Mouse (Mus musculus) layer of hippocampus, postnatal 10 days (tissue): ENCODE data around the gene Snta1. TPM values are rescaled to one million over a fixed set of nuclear protein-coding genes. Genes with fewer than 3 reads are reported as not detected.
A peak's percentile ranks its signal among the peaks of the same experiment; 100 is the strongest.

Experiments used
- DNase-seq, 2 experiments: peaks; one replicate each; pipeline ENCODE4 v3.0.0; 2021; ENCODE audit warnings: low spot score in 2 of 2
- total RNA-seq, 2 experiments: library from RNA; stranded (reverse); gene quantifications; 2 replicates each; pipeline ENCODE4 v1.2.3; 2021

Gene Snta1
- total RNA-seq, 2 experiments from 2014 or later, result 40.6 to 41.3 TPM

DNA sequence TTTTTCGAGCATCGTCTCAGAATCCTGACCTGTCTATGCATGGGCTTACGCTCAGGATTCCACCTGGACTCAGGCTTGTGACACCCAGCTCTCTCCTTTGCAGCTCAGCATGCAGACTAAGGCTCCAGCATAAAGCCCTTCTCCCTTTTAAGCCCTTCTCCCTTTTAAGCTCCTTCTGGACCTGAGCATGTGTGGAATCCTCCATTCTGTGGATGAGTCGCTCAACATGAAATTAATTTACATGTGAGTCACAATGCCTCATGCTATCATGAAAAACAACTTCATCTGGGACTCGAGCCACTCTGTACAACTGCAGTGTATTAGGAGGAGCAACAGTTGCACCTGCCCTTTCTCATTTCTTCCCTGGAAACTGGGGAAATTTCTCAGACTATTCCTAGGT is 14.3 kb upstream of the Snta1 start:
- DNase-seq, result no peak

DNA sequence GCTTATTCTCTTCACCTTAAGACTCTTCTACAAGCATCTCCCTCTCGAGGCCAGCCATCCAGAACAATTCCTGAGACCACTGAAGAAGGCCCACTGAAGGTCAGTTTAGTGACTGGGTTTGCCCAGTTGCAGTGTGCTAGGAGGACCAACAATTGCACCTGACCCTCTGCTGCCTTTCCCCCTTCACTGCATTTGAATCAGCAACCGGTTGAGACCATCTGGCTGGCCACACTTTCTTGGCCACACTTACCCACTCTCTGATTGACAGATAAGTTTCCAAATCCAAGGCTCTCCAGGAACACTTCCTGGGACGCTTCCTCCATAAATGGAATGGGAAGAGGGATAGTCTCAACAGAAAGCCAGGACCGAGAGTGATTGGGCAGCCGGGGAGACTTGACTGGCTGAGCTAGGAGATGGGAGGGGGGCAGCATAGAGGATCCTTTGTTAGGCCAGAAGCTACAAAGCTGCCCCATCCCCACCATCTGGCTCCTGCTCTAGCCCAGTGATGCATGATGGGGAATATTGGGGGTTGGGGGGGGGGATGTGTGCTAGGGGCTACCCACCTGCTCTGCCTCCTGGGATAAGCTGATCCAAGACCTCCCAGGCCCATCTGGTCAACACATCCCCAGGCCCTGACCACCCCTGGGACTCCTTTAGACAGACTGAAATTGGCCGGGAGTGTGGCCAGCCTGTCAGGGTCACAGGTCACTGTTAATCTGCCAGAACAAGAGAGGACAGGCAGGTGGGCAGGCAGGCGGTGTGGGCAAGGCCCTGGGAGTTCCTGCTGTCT is 13.2 kb upstream of the Snta1 start:
- DNase-seq, result peak; percentile 55 to 60

DNA sequence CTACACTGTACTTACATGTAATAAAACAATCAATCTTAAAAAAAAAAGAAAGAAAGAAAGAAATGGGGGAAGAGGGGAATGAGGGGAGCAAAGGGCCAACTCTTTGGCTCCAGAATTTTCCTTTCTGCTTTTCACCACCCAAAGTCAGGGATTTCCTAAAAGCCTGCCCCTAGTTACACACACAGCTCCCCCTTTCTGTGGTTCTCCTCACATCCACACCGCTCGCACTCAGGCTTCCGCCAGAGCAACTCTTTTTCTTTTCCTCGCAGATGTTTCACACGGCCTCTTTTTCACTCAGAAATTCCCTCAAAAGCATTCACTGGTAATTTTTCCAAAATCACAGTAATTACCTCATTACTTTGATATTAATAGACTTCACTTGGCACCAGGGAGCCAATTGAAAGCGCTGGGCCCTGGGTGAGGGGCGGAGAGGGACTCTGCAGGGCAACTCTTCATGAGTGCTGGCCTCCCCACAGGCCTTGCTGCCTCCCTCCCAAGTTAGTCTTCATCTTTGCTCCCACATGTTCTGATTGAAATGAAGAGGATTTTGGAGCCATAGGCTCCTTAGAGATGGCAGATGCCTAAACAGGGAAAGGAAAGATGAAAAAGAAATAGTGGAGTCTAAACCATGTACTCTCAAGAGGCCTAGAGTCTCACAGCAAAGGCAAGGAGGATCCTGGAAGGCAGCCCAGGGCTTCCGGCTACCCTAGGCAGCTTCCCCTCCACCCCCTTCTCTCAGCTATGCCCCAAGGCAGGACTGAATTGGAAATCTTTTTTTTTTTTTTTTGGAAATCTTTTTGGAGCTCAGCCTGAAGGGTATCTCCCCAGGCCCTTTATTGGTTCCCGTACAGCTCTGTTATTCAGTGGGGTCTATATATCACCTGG is 12.0 kb upstream of the Snta1 start:
- no peak for DNase-seq

DNA sequence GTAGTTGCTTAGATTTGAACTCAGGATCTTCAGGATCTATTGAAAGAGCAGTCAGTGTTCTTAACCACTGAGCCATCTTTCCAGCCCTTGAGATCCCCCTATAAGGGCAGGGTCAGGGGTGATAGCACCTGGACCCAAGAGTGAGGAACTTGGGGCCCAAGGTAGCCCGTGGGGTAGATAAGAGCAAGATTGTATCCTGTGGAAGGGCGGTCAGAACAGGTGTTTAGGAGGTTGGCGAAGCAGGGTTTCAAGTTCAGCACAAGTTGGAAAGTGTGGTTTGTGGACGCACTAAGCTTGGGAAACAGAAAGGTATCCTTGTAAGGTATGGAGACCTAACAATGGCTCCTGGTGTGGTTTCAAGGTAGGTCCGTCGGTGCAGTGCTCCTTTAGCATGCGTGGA is 10.1 kb upstream of the Snta1 start:
- no peak for DNase-seq

DNA sequence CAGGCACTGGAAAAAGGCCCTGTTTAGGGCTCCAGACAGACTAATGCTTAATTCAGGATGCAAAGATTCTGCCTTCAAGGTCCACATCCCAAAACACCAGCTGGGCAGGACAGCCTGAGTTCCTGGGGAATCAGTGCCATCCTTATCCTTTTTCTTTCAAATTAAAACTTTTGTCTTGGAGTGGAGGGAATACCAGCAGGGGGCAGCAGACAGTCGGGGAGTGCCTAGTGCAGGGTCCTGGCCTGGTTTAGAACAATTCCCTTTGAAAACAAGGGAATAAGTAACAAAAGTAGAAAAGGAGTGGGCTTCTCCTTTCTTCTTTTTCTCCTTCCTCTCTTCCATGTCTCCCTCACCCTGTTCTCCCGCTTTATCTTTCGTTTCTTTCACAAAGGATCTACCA is 9.2 kb upstream of the Snta1 start:
- peak; percentile 84 to 90 for DNase-seq

DNA sequence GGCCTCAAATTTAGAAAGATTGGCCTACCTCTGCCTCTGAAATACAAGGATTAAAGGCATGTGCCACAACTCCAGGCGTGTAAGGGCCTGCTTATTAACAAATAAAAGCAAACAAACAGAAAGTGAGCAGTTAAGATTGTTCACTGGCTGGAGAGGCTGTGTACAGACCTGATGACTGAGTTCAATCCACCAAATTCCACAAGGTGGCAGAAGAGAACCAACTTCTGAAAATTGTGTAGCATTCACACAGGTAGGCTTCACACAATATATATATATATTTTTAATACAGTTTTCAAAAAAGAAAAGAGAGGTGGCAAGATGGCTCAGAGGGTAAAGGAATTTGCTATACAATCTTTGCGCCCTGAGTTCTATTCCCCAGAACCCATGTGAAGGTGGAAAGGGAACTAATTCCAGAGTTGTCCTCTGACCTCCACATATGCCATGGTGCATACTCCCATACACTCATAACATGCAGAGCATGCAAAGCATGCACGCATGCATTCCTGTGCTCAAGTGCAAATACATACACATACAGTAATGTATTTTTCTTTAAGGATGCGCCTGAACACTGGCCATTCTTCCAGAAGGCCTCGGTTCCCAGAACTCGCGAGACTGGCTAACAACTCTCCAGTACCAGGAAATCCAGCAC is 4.2 kb upstream of the Snta1 start:
- peak; percentile 41 to 64 for DNase-seq

DNA sequence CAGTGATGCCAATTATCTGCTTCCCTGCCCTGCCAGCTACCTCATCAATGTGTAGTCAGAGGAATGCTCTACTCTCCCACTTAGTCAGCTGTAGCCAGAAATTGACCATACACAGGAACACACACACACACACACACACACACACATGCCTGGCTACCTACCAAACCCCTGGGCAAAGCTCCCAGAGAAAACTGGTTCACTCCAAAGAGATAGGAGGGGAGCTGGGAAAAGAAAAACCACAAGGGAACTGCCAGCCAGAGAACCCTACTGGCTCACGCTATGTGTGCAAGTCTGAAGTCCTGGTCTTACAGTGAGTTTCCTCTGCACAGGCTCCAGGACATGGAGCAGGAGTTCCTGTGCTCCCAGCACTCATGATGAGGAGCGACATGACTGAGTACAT is 2.5 kb upstream of the Snta1 start:
- DNase-seq, result peak; percentile 69 to 71

DNA sequence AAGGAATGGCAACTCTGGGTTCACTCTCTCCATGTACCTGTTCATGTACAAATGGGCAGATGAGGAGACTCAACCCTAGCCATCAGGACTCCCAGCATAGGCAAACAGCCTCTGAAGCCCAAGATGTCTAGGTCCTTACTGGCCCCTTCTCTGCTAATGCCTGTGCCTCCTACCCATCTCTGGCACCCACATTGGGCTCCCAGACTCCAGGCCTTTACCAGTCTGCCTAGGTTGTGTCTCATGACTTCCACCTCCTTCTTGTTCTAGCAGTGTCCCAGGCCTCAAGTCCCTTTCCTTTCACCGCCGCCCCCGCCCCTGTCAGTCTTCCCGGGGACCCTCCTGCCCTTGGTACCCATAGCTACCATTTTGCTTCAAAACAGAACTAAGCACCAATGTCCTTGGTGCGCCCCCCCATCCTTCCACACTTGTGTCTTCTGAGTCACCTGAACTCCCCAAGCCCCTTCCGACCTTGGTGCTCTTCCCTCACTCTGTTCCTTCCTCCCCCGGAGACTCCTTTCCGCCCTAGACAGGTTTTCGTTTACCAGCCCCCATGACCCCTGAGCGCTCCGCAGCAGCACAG is 746 bp downstream of the Snta1 start:
- DNase-seq, result no peak

DNA sequence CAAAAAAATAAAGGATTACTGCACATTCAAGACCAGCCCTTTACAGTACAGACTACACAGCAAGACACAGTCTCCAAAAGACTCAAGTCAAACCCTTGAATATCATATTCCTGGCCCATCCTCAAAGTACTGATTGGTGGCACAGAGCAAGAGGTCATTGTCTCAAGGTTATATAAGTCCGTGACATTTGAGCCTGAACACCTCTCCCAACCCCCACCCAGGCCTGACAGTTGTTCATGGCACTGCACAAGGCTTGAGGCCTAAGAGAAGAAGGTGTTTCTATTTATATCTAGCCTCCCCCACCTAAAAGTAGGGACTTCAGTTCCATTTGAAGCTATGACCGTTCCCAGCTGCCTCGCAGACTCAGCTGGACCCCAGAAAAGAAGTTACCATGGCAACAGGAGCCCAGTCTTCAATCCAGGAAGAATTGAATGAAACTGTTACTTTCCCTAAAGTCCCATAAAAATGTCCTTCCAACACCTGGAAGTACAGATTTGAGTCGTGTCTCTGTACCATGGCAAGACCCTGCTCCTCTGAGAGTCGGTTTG is 2.4 kb downstream of the Snta1 start:
- no peak for DNase-seq

DNA sequence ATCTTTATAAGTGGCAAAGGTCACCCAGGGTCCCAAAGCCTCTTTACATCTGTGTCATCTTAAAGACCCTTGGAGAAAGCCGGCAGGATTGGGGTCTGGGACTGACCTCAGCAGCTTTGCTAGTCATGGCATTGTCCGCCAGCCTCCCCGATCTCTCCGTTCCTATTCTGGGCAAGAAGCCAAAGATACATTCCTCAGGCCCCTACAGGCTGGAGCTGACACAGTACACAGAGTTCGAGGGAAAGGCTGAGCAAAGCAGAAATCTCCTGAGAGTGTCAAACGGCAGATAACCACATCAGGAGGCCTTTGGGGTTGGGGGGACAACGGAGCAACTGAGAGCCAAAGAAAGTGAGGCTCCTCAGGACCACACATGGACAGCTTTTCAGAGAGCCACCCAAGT is 5.1 kb downstream of the Snta1 start:
- DNase-seq, result no peak

DNA sequence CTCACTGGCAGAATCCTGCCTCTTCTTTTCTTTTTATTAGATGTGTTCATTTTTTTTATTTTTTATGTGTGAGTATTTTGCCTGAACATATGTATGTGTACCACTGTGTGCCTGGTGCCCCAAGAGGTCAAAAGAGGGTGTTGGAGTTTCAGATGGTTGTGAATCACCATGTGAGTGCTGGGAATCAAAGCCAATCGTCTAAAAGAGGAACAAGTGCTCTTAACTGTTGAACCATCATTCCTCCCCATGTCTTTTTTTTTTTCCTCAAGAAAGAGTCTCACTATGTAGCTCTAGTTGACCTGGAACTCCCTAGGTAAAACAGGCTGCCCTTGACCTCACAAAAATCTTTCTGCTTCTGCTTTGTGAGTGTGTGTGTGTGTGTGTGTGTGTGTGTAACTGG is 5.9 kb downstream of the Snta1 start:
- DNase-seq, result no peak

DNA sequence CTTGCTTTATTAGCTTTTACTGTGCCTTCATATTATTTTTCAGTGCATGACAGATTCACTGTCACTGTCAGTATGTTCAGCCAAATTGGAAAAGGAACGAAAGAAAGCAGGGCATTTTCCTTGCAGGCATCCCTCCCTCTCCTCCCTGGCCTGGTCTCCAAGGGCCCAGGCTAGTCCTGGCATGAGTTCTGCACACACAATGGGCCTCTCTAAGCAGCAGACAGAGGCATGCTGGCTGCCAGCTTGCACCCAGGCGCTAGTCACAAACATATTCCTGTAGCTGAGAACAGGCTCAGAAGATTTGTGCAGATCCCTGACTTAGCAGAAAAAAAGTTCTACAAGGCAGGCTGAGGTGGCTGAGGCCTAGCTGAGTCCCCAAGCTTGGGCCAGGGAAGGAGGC is 8.6 kb downstream of the Snta1 start:
- DNase-seq, result peak; percentile 54 to 64

DNA sequence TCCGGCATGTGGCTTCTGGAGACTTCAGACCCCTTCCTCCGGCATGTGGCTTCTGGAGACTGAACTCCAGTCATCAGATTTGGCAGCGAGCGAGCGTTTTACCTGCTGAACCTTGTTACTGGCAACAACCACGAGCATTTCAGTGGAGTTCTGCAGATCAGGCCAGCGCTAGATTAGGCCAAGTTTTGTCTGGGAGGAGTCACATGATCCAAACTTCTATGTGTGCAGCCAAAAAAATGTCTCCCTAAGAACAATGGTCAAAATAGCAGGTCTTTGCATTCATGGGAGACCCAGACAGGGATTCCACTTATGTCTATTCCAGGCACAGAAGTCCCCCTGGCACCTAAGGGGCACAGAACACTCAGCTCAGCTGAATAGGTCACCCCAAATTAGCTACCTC is 9.6 kb downstream of the Snta1 start:
- DNase-seq, result no peak

DNA sequence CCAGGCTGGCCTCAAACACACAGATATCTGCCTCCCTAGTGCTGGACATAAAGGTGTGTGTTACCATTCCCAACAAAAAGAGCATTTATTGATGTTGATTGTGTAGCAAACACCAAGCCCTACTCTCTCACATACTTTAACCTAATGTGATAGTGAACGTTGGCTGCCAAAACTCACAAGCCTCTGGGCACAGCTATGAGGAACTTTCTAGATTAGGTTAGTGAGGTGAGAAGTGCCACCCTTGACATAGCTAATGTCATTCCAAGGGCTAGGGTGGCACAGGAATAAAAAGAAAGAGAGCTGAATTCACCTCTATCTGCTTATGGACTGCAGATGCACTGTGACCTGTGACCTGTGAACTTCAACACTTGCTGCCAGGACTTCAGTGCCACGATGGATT is 11.4 kb downstream of the Snta1 start:
- no peak for DNase-seq

DNA sequence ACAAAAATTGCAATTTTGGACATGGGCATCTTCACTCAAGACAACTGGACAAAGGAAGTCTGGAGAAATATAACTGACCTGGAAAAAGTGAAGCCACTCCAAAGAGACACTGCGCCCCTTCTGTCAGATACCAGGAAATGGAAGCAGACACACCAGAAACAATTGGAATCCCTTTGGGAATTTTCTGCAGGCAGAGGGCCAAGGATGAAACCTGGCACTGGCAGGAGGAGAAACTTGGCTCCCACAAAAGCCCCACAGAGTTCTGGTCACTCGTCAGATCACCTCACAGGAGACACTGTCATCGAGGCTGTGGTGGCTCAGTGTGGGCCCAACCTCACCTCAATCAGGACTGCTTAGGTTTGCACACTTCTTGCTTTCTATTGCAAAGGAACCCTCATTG is 13.3 kb downstream of the Snta1 start:
- no peak for DNase-seq

DNA sequence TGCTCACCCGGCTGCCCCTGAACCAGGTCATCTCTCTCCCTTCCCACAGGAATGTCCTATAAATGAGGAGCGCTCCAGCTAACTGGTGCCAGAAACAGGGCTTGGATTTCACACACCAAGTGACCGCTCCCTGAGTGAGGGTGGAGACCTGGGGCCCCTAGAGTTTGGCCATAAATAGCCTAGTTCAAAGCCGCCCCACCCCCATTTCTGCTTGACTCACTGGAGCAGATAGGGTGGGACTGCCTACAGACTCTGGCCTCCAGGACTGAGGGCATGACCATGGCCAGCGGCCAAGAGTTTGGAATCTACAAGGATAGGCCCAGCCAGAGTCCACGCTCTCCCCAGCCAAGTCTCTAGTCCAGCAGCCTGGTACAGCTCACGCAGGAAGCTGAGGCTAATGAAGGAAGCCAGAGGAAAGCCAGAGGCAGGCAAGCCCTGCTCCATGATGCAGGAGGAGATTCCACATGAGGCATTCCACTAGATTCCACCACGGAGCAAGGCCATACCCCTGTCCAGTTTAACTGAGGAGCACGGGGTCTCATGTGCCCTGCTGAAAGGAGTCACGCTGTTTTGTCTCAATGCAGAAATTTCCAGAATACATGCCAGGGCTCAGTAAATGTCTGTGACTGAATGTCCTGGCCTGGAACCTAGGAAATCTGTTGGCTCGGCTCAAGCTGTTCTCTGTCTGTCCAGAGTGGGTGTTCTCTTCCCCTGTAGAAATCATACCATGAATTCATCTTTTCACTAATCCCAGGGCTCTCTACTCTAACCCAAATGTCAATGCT is 17.5 kb downstream of the Snta1 start:
- peak; percentile 44 to 63 for DNase-seq

DNA sequence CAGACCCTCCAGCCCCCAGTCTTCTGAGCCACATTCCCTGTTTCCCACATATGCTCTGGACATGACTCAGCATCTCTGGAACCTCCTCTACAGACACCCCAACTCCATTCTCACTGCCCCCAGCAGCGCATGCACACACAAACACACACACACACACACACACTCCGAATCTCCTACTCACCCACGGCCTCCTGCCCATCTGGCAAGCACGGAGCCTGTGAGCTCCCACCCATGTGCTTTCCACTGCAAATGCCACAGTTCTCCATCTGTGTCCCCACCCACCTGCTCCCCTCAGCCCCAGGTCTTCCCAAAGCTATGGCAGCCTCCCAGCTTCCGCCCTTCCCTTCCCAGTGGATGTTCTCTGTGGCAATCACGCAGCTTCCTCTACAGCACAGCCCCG is 28.8 kb downstream of the Snta1 start:
- DNase-seq, result peak; percentile 78 to 84

DNA sequence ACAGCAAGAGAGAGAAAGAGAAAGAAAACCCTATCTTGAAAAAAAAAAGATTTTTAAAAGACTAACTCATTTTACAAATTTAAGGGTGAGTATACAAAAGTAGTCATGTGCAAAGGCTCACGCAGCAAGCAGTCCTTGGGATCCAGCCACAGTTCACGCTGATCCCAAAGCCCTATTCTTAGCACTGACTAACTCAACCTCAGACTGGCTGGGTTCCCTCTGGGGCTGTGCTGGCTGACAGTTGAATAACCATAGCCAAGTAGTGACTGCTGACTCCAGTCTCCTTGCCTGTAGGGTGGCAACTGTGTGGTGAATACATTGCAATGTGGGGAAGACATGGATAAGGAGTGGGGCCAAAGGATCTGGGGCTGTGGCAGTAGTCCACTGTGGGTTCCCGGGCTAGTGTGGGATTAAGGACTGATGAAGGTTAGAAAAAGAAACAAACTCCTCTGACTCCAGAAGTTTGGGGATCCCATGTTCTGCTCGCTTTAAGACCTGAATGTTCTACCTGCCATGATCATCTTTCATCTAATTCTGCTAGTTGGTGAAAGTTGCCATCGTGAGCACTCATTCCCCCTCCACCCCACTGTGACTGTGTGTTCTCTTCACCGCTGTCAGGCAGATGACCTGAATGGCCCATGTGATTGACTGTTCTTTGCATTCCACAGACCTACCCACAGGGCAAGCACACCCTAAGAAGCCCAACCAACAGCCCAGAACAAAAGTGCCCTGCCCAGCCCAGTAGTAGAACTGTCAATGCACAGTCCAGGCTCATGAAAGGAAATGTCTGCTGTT is 32.9 kb downstream of the Snta1 start:
- DNase-seq, result peak; percentile 40 to 45

DNA sequence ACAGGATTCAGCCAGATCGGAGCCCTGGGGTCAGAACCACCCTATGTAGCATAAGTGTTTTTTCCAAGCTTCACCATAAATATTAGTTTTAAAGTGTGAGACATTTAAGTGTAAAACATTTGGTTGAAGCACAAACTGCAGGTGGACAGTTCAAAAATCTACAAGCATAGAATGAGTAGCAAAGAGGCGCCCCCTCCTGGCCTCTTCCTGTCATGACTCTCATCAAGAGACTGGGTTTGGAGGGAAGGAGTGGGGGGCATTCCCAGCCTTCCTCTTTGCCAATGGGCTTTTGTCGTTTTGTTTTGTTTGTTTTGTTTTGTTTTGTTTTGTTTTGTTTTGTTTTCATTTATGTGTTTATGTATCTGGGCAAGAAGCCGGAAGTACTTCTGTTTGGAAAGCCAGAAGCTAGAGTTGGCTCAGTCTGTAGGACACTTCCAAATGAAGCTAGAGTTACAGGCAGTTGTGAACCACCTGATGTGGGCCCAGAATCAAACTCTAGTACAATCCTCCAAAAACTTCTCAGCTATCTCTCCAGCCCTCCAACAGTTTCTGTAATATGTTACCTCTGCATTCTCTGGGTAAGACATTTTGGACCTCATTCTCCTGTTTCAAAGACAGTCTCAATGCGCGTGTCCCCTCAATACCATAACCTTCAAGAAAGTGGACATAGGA is 33.8 kb downstream of the Snta1 start:
- DNase-seq, result peak; percentile 76 to 81
